Mouse (Mus musculus) liver, embryonic 14.5 days (tissue): ENCODE data around the gene Hectd2. TPM values are rescaled to one million over a fixed set of nuclear protein-coding genes. Genes with fewer than 3 reads are reported as not detected.

ENCODE experiments used
- ATAC-seq: fragments of 200-750 bp; cut with Nextera tagmentation; 2 replicates; pipeline ENCODE4 v1.8.0; 2017; ENCODE audit warnings: moderate number of reproducible peaks, mild to moderate bottlenecking, moderate library complexity; ENCODE audit not compliant: insufficient read depth
- DNase-seq, 3 experiments: peaks; one replicate each; pipeline ENCODE4 v3.0.0-alpha.2; 2012 to 2013; ENCODE audit warnings: low read depth in 3 of 3, low spot score in 3 of 3
- H3K27ac ChIP-seq: fragments of 300-500 bp; sonication (generic); 2 replicates; pipeline ENCODE4 v1.5.1; 2014; ENCODE audit warnings: moderate library complexity, mild to moderate bottlenecking, control low read depth, inconsistent platforms
- H3K27me3 ChIP-seq: fragments of 300-500 bp; sonication (generic); 2 replicates; pipeline ENCODE4 v1.6.1; 2014; ENCODE audit warnings: mild to moderate bottlenecking, low read length, moderate library complexity; ENCODE audit not compliant: control insufficient read depth, insufficient read depth
- H3K36me3 ChIP-seq: fragments of 300-500 bp; sonication (generic); replicated peaks from 2 replicates; pipeline ENCODE4 v1.6.1; 2014; ENCODE audit warnings: low read depth; ENCODE audit not compliant: control insufficient read depth, insufficient read depth
- H3K4me1 ChIP-seq, 2 experiments: fragments of 200-500 bp in 1 of 2; fragments of 300-500 bp in 1 of 2; sonication (generic) in 1 of 2; replicated peaks; 2 replicates each; pipeline ENCODE4 v1.6.1; 2012 to 2014; ENCODE audit warnings: antibody characterized with exemption in 1 of 2, inconsistent platforms in 1 of 2, low read length in 1 of 2; ENCODE audit not compliant: control insufficient read depth in 2 of 2, insufficient read depth in 2 of 2
- H3K4me2 ChIP-seq: fragments of 300-500 bp; sonication (generic); 2 replicates; pipeline ENCODE4 v1.6.1; 2014; ENCODE audit warnings: low read depth, mild to moderate bottlenecking, control low read depth, moderate library complexity
- H3K4me3 ChIP-seq, 2 experiments: fragments of 200-500 bp in 1 of 2; fragments of 300-500 bp in 1 of 2; sonication (generic) in 1 of 2; 2 replicates each; pipeline ENCODE4 v1.5.1; 2012 to 2014; ENCODE audit warnings: low read depth in 2 of 2, low read length in 2 of 2, mild to moderate bottlenecking in 2 of 2, control low read depth in 1 of 2, inconsistent platforms in 1 of 2, moderate library complexity in 1 of 2; ENCODE audit not compliant: insufficient read depth in 1 of 2
- H3K9ac ChIP-seq: fragments of 300-500 bp; sonication (generic); replicated peaks from 2 replicates; pipeline ENCODE4 v1.6.1; 2014; ENCODE audit warnings: mild to moderate bottlenecking, control low read depth, moderate library complexity
- H3K9me3 ChIP-seq: fragments of 300-500 bp; sonication (generic); 2 replicates; pipeline ENCODE4 v1.6.1; 2016; ENCODE audit warnings: low read length, mixed read lengths; ENCODE audit not compliant: control insufficient read depth
- CTCF ChIP-seq: IDR thresholded peaks from 2 replicates; pipeline ENCODE4 v1.5.1; 2016; ENCODE audit warnings: antibody characterized with exemption, low read depth, control low read depth
- EP300 ChIP-seq: IDR thresholded peaks from 2 replicates; pipeline ENCODE4 v1.6.1; 2016; ENCODE audit warnings: antibody characterized with exemption, low read depth
- WGBS: fragments of 180-500 bp; shearing (Covaris S2); extraction: QIAGEN DNeasy Blood & Tissue Kit; methylation state at CpG from one replicate; pipeline ENCODE4 v1.1.7; 2014; ENCODE audit not compliant: insufficient replicate concordance; 5-methylcytosine and 5-hydroxymethylcytosine counted together
- polyA plus RNA-seq, 2 experiments: library from polyadenylated mRNA; depleted of rRNA in 1 of 2; stranded (reverse) in 1 of 2; unstranded in 1 of 2; fragments of >200 nt; fragmentation: Nextera tagmentation in 1 of 2; extraction: Ambion mirVana in 1 of 2; gene quantifications; 2 replicates each; pipeline versions ENCODE4 v1.2.1 to v1.2.3; 2012 to 2014

Hectd2 gene
- polyA plus RNA-seq, 2 experiments: 0.36 to 0.39 TPM

DNA sequence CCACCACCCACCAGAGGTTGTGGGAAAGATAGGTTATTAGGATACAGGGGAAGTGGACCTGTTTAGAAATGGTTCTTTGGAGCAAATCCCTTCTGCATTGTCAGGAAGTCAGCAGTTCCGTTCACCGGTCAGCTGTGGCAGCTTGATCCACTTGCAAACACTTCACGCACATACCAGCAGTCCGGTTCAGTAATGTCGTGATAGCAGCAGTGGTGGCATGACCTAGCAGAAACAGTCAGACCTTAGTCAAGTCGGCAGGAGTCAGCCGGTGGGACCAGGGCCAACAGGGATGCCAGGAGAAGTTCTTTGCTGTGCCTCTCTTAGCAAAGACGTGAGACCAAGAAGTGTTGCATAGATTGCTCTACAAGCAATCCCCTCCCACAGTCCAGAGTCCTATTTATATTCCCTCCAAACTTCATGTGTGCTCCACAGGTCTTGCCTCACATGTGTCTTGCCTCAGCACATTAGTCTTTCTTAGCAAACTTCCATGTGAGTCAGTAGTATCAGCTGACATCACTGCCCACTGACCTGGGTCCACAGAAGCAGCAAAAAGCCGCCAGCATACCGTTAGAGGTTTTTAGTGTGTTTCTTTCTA is 14.3 kb upstream of the Hectd2 start:
- DNase-seq (no peak), ATAC-seq (no peak)
- H3K27ac ChIP-seq: no peak overlapping the region
- H3K9me3 ChIP-seq: no peaks in the 10 kb centered on the region
- no peaks in the 10 kb centered on the region for H3K27me3 ChIP-seq
- peaks cover 0 to 3% of the 10 kb centered on the region in 2 experiments; a peak in 1 of 4 replicates for H3K4me1 ChIP-seq
- no peak overlapping the region for H3K4me3 ChIP-seq
- TF ChIP-seq EP300: no peak
- no peak for TF ChIP-seq CTCF
- H3K36me3 ChIP-seq: no peaks in the 10 kb centered on the region
- no peak overlapping the region for H3K4me2 ChIP-seq
- no peak overlapping the region for H3K9ac ChIP-seq
- 39% methylated on average over 10 of the region's 10 CpGs for WGBS

DNA sequence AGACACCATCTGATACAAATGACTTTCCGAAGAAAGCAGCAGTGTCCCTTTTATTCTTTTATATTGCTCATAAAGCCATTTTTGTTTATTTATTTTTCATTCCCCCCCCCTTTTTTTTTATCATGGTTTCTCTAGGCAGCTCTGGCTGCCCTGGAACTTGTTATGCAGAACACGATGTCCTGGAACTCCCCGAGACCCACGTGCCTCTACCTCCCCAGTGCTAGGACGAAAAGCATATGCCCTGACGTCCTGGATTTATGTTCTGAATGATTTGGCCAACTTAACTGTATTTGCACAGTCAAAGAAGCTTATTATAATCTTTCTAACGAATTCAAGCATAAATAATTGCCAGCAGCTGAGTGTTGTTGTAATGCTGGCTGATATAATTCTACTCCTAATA is 13.7 kb upstream of the Hectd2 start:
- no peaks in the 10 kb centered on the region for H3K27me3 ChIP-seq
- no peak overlapping the region for H3K27ac ChIP-seq
- H3K4me3 ChIP-seq: no peak overlapping the region
- peaks cover 0 to 3% of the 10 kb centered on the region in 2 experiments; a peak in 1 of 4 replicates for H3K4me1 ChIP-seq
- ATAC-seq (no peak), DNase-seq (no peak)
- no peaks in the 10 kb centered on the region for H3K9me3 ChIP-seq
- H3K9ac ChIP-seq: no peak overlapping the region
- 66% methylated on average over 7 of the region's 7 CpGs for WGBS
- TF ChIP-seq EP300 (no peak), CTCF (no peak)
- H3K4me2 ChIP-seq: no peak overlapping the region
- no peaks in the 10 kb centered on the region for H3K36me3 ChIP-seq

DNA sequence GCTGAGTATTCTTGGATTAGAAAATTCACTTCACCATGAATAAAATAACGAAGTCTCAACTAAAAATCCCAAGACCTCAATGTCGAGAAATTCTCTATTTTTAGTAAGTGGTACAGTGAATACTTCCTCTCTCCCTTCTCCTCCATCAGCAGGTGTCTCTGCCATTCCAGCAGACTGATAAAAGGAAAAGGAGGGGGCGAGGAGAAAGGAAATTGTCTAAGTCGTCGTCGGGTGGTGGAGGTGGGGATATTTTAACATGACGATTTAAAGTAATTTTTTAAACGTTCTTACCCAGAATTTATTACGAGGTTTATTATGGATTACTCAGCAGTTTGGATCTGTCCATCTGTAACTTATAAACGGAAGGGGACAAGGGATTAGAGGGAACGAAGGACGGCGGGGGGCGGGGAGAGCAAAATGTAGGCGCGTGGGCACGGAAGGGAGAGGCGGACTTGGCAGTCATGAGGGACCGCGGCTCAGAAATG is 836 bp upstream of the Hectd2 start:
- DNase-seq: no peak
- Histone ChIP-seq H3K27ac (no peak overlapping the region), H3K9ac (peak overlapping the region; percentile 64), H3K4me2 (peak overlapping the region; percentile 87), H3K4me1 (no peaks in the 10 kb centered on the region; a peak in 1 of 4 replicates), H3K27me3 (peaks cover 26% of the 10 kb centered on the region), H3K36me3 (no peaks in the 10 kb centered on the region), H3K9me3 (no peaks in the 10 kb centered on the region), H3K4me3 (peak overlapping the region; percentile 80 to 89)
- TF ChIP-seq EP300 (no peak), CTCF (no peak)
- 3% methylated on average over 20 of the region's 20 CpGs for WGBS
- ATAC-seq: no peak

DNA sequence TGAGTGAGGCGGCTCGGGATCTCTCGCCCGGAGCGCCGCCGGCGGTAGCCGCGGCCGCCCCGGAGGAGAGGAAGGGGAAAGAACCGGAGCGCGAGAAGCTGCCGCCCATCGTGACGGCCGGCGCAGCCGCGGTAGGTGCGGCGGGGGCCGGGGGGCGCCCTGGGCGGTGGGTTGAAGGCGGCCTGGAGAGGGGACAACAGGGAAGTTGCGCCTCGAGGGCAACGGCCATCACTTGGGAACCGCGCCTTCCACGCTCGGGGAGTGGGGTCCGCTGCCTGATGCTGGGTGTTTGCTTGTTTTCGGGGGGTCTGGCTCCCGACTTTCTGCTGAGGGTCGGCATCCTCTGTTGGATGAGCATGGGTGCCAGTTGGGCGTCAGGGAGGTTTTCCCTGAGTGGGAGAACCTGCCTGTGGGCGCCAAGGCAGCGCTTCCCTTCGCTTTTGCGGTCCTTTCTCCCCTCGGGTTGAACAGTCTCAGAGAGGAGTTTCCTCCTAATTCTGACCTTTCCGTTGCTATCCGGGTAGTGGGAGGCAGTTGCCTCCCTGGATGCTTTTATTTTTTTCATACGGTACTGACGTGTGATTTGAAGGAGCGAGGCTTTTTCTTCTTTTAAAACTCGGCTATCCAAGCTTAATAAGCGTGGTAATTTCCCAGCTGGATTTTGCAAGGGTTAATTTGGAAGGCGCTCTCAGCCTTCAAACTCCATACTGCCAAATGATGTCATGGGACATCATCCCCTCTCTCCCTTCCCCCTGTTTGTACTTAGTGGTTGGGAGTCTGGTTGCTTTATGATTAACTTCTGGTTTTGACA is 551 bp downstream of the Hectd2 start:
- peak overlapping the region; percentile 63 to 80 for H3K4me3 ChIP-seq
- no peaks in the 10 kb centered on the region for H3K9me3 ChIP-seq
- TF ChIP-seq EP300: no peak
- no peak for TF ChIP-seq CTCF
- WGBS: under 1% methylated on average over 52 of the region's 53 CpGs
- H3K27ac ChIP-seq: no peak overlapping the region
- H3K4me2 ChIP-seq: peak overlapping the region; percentile 87
- peaks cover 26% of the 10 kb centered on the region for H3K27me3 ChIP-seq
- no peaks in the 10 kb centered on the region for H3K36me3 ChIP-seq
- DNase-seq (no peak), ATAC-seq (peak; percentile 54; the same call in 1 of the 2 replicates)
- peak overlapping the region; percentile 62 for H3K9ac ChIP-seq
- H3K4me1 ChIP-seq: no peaks in the 10 kb centered on the region; a peak in 1 of 4 replicates

DNA sequence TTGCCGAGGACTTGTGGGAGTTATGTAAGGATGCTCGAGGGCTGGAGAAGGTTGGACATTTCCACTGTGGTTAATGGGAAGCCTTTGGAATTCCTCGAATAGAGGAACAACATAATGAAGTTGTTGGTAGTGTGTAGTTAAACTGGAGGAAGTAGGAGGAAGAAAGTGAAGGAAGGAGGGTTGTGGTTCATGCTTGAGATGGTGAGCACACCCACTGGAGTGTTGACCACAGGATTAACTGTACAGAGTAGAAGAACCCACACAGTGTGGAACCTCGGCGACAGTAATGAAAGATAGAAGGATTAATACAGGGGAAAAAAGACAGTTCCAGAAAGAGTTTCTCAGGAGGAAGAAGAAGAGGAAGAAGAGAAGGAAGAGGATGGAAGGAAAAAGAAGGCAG is 4.9 kb downstream of the Hectd2 start:
- no peaks in the 10 kb centered on the region; a peak in 1 of 4 replicates for H3K4me1 ChIP-seq
- H3K36me3 ChIP-seq: no peaks in the 10 kb centered on the region
- no peak overlapping the region for H3K9ac ChIP-seq
- ATAC-seq (no peak), DNase-seq (no peak)
- H3K27ac ChIP-seq: no peak overlapping the region
- peaks cover 12% of the 10 kb centered on the region for H3K27me3 ChIP-seq
- WGBS: 22% methylated on average over 5 of the region's 5 CpGs
- TF ChIP-seq CTCF: no peak
- no peak for TF ChIP-seq EP300
- no peak overlapping the region for H3K4me3 ChIP-seq
- H3K9me3 ChIP-seq: no peaks in the 10 kb centered on the region
- no peak overlapping the region for H3K4me2 ChIP-seq
